Mouse (Mus musculus) kidney, adult 8-10 months (tissue): ENCODE results near the gene Depdc5.
"Not testable (repeated sequence)": the region's sequence is repeated elsewhere in the genome, so short reads cannot be mapped to it uniquely, and the experiment has no call there.

Experiments
- DNase-seq, 2 experiments: peaks; one replicate each; pipeline ENCODE4 v3.0.0; 2022

Depdc5 gene

GRCm38 (mm10) chr5:32863253-32864228, at the start of gene Depdc5:
Gene Depdc5, plus strand, starts transcription at chr5:32863701.
- peak; percentile 93 to 95 for DNase-seq

- DNase-seq, result no peak
Measured at GRCm38 (mm10) chr5:32815396-32815795, 48.1 kb upstream of the Depdc5 start.

DNA sequence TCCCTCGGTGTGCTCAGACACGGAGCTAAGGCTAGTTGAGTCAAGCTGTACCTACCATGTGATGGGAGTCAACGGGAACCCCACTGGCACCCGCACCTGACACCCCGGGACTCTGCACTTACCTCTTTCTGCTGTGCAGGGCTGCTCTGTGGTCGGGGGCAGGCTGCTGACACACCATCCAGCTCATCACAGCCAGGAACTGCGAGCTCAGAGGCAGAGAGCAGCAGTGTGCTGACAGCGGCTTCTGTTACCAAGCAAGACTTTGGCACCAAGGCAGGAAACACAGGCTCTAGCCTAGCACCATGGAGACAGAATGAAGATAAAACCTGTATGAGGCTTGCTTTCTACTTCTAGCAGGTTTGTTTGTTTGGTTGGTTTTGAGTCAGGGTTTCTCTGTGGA, 43.0 kb upstream of the Depdc5 start:
- DNase-seq, result no peak

DNA sequence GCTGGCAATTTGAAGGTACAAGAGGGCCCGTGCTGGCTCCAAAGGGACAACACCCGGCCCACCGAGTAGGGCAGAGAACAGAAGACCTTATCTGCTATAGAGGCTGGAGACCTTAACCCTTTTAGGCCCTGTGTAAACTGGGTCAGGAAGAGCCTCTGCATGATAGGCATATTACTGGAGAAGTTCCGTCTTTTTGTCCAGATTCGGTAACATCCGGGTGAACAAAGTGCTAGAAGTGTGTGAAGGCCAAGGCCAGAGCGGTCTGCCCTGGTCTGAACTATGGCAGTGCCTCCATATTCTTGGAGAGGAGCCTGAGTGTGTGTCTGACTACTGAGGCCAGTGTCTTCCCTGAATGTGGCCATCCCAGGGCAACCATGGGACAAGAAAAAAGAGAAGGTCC, 36.5 kb upstream of the Depdc5 start, which contains the start of gene Gm20671:
Gm20671 (minus strand) TSS at position 101 of the 400 bp plus-strand sequence.
- DNase-seq, result no peak

- not testable (repeated sequence) for DNase-seq
Measured at GRCm38 (mm10) chr5:32828766-32829165, 34.7 kb upstream of the Depdc5 start.

DNA sequence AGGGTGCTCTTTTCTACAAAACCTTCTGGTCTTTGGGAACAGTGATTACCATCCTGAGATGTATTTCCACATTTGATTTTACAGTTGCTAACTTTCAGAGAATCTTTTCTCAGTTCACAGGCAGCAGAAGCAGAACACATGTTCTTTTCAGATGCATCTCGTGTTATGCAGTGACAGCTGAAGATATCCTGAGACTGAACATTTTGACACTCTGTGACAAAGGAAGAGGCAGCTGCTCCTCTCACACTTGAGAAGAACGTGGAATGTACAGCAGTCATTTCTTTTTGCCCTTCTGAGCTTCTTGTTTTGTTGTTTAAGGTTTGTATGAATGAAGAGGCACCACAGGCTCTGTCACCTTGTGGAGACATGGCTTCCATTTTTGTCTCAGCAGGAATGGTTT, 33.4 kb upstream of the Depdc5 start:
- no peak for DNase-seq

DNA sequence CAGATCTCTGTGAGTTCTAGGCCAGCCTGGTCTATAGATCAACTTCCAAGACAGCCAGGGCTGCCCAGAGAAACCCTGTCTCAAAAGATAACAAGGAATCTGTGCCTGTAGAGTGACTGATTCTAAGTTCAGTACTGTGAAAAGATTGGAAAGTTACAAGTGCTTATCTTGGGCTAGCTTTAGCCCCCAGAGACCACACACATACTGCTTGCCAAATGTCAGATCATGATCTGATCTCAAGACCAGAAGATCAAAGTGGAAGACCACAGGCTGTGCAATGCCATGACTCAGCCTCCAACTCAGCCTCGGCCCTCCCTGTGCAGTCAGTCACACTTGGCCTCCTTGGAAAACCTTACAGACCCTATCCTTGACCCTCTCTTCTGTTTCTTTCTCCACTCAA, 29.0 kb upstream of the Depdc5 start:
- no peak for DNase-seq

DNA sequence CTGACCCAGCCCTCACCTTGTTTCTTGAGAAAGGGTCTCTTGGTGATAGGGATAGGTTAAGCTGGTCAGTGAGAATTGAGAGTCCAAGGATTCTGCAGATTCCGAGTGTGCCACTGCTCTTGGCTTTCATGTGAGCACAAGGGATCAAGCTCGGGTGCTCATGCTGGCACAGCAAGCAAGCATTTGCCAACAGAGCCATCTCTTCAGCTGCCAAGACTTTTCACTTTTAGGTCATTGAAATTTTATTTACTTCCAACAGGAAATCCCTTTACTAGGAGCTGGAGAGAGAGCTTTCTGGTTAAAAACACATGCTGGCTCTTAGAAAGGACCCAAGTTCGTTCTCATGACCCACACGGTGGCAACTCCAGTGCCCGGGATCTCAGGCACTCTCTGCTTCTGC, 26.5 kb upstream of the Depdc5 start:
- DNase-seq, result no peak

GRCm38 (mm10) chr5:32840029-32840428, 23.5 kb upstream of the Depdc5 start:
- DNase-seq, result no peak

GRCm38 (mm10) chr5:32849178-32849577, 14.3 kb upstream of the Depdc5 start:
- DNase-seq, result no peak

DNA sequence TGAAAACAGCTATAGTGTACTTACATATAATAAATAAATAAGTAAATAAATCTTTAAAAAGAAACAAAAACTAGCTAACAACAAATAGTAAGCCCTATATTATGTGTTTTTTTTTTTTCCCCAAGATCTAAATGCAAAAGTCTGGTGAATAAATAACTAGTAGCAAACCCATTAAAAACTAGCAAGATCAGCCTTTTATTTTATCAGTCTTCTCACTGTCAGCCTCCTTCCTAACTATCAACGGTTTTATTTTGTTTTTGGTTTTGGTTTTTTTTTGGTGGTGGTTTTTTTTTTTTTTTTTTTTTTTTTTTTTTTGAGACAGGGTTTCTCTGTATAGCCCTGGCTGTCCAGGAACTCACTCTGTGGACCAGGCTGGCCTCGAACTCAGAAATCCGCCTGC, 13.9 kb upstream of the Depdc5 start:
- not testable (repeated sequence) for DNase-seq

GRCm38 (mm10) chr5:32852026-32852425, 11.5 kb upstream of the Depdc5 start:
- DNase-seq, result no peak

DNA sequence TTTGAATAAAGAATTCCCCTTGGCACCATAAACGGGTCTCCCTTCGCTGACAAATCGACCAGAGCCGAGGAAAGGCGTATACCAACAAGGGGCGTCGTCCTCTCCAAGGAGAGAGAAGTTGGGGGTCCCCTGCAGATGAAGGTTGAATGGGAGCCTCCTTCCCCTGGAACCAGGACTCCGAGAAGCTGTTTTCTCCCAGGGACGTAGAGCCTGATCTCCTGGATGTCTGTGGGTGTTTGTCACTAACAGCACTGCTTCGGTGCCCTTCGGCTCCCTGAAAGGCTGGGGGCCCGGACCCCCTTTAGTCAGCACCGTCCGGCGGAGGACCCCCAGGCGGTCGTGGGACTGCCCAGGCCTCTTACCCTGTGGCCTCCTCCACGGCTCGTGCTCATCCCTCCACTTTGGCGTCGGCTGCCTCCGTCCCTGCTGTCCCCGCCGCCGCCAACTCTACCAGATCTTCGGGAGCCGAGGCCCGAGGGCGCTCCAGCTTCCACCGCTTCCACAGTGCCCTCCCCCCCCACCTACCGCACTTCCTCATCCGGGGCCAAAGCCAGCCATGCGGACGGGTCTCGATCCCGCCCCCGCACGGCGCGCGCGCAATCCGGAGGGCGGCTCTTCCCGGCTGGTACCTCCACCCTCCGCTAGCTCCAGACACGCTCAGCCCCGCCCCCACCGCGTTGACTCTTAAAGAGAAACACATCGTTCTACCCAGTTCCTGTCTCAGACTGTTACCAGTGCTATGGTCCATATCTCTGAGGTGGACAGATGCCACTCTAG, 9.6 kb upstream of the Depdc5 start, which contains the start of gene Prr14l:
Prr14l (minus strand) TSS at position 526 of the 777 bp plus-strand sequence.
- peak; percentile 97 to 99 for DNase-seq

- DNase-seq, result no peak
Measured at GRCm38 (mm10) chr5:32854818-32855217, 8.7 kb upstream of the Depdc5 start.

GRCm38 (mm10) chr5:32855274-32855673, 8.2 kb upstream of the Depdc5 start:
- not testable (repeated sequence) for DNase-seq

DNA sequence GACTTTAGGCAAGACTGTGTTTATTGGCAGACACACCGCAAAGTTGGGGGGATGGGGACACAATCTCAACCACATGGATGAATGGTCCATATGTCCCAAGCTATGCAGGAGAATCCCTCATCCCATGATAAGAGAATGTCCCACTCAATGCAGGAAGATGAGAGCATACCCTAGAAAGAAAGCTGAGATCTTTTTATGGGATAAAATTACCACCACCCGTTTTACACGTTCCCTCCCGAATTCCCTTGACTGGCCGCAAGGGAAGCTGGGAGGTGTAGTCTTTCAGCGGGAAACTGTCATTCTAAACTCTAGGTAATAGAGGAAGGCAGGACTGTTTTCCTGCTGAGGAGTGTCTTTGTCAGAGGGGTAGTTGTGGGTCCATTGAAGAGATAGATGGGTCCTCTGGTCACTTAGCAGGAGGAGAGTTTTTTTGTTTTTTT, 5.7 kb upstream of the Depdc5 start:
- DNase-seq, result peak; percentile 48 to 55

DNA sequence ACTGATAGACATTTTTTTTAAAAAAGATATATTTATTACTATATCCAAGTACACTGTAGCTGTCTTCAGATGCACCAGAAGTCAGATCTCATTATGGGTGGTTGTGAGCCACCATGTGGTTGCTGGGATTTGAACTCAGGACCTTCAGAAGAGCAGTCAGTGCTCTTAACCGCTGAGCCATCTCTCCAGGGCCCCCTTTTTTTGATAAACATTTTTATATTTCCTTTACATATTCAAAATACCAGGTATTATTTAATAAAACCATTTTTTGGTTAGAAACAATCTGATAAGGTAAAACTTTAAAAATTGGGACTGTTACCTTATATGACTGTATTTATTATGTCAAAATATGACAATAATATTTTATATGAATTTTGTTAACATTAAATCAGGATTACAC, 2.4 kb upstream of the Depdc5 start:
- no peak for DNase-seq

GRCm38 (mm10) chr5:32862469-32863132, 900 bp upstream of the Depdc5 start:
- DNase-seq, result peak in 1 of 2 experiments; percentile 40

GRCm38 (mm10) chr5:32869389-32870024, 6.0 kb downstream of the Depdc5 start:
- DNase-seq, result no peak

DNA sequence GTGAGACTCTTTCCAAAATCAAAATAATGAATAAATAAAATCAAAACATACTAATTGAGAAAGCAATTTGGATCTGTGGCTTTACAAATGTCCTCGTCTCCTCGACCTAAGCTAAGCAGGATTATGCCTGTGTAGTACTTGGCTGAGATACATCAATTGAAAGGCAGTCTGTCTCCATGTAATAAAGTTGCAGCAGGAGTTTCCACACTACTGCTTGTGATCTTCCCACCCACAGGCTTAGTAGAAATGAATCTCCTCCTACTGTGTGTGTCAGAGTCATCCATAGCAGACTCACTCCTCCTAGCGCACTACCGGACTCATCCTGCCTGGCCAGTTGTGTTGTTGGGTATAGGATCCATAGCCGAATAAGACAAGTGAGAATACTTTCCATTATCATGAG, 8.8 kb downstream of the Depdc5 start:
- no peak for DNase-seq

GRCm38 (mm10) chr5:32886739-32887138, 23.2 kb downstream of the Depdc5 start:
- no peak for DNase-seq

GRCm38 (mm10) chr5:32907496-32907895, 44.0 kb downstream of the Depdc5 start:
- DNase-seq, result no peak
